Mouse (Mus musculus) heart, adult 2 months (tissue): ENCODE measurements around the gene Olfr1289. TPM values are rescaled to one million over a fixed set of nuclear protein-coding genes. Genes with fewer than 3 reads are reported as not detected.

Experiments used
- DNase-seq, 2 experiments: peaks; one replicate each; pipeline ENCODE4 v3.0.0; 2021
- H3K27ac ChIP-seq: fragments of 200-600 bp; 2 replicates; pipeline ENCODE4 v1.8.1; 2022
- H3K27me3 ChIP-seq: fragments of 200-500 bp; 2 replicates; pipeline ENCODE4 v1.6.1; 2012; ENCODE audit warnings: mild to moderate bottlenecking, low read length, inconsistent platforms, mixed read lengths; ENCODE audit not compliant: control insufficient read depth, insufficient read depth
- H3K36me3 ChIP-seq: fragments of 200-500 bp; 2 replicates; pipeline ENCODE4 v1.6.1; 2012; ENCODE audit warnings: low read length, inconsistent platforms; ENCODE audit not compliant: control insufficient read depth, insufficient read depth
- H3K4me1 ChIP-seq: fragments of 200-500 bp; 2 replicates; pipeline ENCODE4 v1.6.1; 2011; ENCODE audit warnings: low read length; ENCODE audit not compliant: control insufficient read depth, insufficient read depth
- H3K4me3 ChIP-seq: fragments of 200-600 bp; 2 replicates; pipeline ENCODE4 v1.8.1; 2022
- H3K79me2 ChIP-seq: fragments of 200-500 bp; replicated peaks from 2 replicates; pipeline ENCODE4 v1.6.1; 2012; ENCODE audit warnings: mild to moderate bottlenecking, inconsistent platforms, low read length, moderate library complexity, mixed read lengths; ENCODE audit not compliant: control insufficient read depth, insufficient read depth
- H3K9ac ChIP-seq: fragments of 200-500 bp; 2 replicates; pipeline ENCODE4 v1.6.1; 2012; ENCODE audit warnings: low read depth, mild to moderate bottlenecking, control low read depth, inconsistent platforms, low read length, mixed read lengths
- CTCF ChIP-seq: fragments of 200-600 bp; IDR thresholded peaks from 2 replicates; pipeline ENCODE4 v1.8.1; 2022; ENCODE audit warnings: antibody characterized with exemption, mild to moderate bottlenecking, moderate library complexity
- EP300 ChIP-seq: fragments of 200-500 bp; IDR thresholded peaks from 2 replicates; pipeline ENCODE4 v1.6.1; 2011; ENCODE audit warnings: low read depth, low read length, control low read depth; ENCODE audit not compliant: insufficient read depth
- POLR2A ChIP-seq: fragments of 200-500 bp; IDR thresholded peaks from 2 replicates; pipeline ENCODE4 v1.6.1; 2011; ENCODE audit warnings: mild to moderate bottlenecking, low read depth, low read length, control low read depth; ENCODE audit not compliant: insufficient read depth
- WGBS: fragments of 180-500 bp; shearing (Covaris S2); methylation state at CpG from one replicate; pipeline ENCODE4 v1.1.7; 2018; 5-methylcytosine and 5-hydroxymethylcytosine counted together
- intact Hi-C: fragments of 180-260 bp; cut with DNase I; formaldehyde crosslinking; loops from one replicate; pipeline ENCODE4 v1.15.1; 2025
- long read RNA-seq: library from polyadenylated mRNA; stranded (forward); transcript quantifications from one replicate; pipeline ENCODE4 v2.0.0, GENCODE M21; 2021
- polyA plus RNA-seq: library from polyadenylated mRNA; depleted of rRNA; stranded (reverse); fragments of >200 nt; gene quantifications from 2 replicates; pipeline ENCODE4 v1.2.3, GENCODE M21; 2012; rRNA removed
- total RNA-seq, 2 experiments: library from RNA; stranded (reverse); gene quantifications; 2 replicates each; pipeline ENCODE4 v1.2.3; 2021

The Olfr1289 gene
- not detected for total RNA-seq
- polyA plus RNA-seq = not detected in 2 replicates
- long read RNA-seq = 0 reads

DNA sequence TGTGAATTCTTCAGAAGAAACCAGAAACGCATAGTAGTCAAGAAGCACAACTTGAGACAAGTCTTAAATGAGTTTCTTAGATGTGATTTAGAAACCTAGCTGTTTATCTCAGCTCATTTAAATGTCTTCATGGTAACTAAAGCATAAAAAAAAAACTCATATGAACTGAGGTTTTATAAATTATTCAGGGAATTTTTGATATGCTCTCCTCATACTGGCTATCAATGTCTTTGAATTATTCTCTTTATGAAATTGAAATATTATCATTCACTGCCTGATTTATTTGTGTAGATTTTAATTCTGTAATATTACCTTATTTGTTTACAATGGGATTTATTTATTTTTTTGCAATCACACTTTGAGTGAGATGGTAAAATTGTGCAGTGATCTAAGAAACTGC is at the start of gene Olfr1289:
TSS of gene Olfr1289 (plus strand) at position 301 of the 400 bp plus-strand sequence.
- WGBS = 61% methylated on average over 1 of the region's 1 CpGs

DNA sequence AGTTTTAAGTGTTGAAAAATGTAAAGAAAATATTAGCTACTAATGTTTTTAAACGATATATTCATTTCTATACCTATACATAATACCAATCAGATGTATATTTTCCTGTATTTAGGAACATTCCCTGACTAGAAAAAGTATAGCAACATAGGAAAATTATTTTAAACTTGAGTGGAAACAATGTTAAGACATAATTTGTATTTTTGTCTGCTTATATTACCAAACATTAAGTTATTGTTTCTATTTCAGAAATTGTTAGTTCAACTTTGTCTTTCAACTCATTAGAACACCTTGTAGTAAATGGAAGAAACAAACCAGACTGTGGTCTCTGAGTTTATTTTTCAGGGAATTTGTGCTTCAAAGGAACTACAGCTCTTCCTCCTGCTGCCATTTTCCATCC is 31.8 kb upstream of the Olfr1289 start, which contains the start of gene Olfr1287:
TSS of gene Olfr1287 (plus strand) at position 301 of the 400 bp plus-strand sequence.
- no peaks in the 10 kb centered on the region for H3K79me2 ChIP-seq
- H3K27me3 ChIP-seq = no peaks in the 10 kb centered on the region
- TF ChIP-seq CTCF = no peak
- TF ChIP-seq EP300 = no peak
- no peak for TF ChIP-seq POLR2A
- no peak for DNase-seq
- intact Hi-C loops = no loop called here
- H3K9ac ChIP-seq = no peak within 1 kb of the TSS
- no peaks in the 10 kb centered on the region for H3K36me3 ChIP-seq
- H3K4me1 ChIP-seq = no peaks in the 10 kb centered on the region
- H3K4me3 ChIP-seq = no peak within 1 kb of the TSS
- WGBS = 58% methylated on average over 1 of the region's 1 CpGs
- H3K27ac ChIP-seq = no peak within 1 kb of the TSS

More for the DNA sequence above, at the start of gene Olfr1289:
- TF ChIP-seq CTCF (no peak), EP300 (no peak), POLR2A (no peak)
- Histone ChIP-seq H3K79me2 (no peaks in the 10 kb centered on the region), H3K27ac (no peak within 1 kb of the TSS), H3K4me1 (no peaks in the 10 kb centered on the region), H3K27me3 (no peaks in the 10 kb centered on the region), H3K9ac (no peak within 1 kb of the TSS), H3K36me3 (no peaks in the 10 kb centered on the region), H3K4me3 (no peak within 1 kb of the TSS)
- no peak for DNase-seq
- intact Hi-C loops = no loop called here

DNA sequence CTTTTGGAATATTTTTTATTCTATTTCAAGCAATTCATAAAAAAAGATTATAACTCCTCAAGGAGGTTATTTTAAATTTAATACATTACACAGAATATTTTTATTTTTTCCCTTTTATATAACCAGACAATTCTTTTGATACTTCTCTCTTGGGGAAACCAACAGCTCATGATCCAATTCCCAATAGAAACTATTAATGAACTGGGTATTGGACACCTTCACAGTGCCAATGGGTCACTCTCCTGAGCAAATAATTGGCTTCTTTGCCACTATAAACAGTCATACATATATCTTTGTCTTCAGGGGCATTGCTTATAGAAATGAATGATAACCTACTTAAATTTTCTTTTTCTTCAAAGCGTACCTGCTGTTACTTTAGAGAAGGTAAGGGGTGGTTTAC is 6.8 kb upstream of the Olfr1289 start, which contains the start of gene Olfr1288:
TSS of gene Olfr1288 (plus strand) at position 301 of the 400 bp plus-strand sequence.
- no peaks in the 10 kb centered on the region for H3K4me1 ChIP-seq
- no peak within 1 kb of the TSS for H3K9ac ChIP-seq
- TF ChIP-seq EP300 (no peak), CTCF (no peak), POLR2A (no peak)
- 84% methylated on average over 1 of the region's 1 CpGs for WGBS
- no peak within 1 kb of the TSS for H3K27ac ChIP-seq
- no peak for DNase-seq
- intact Hi-C loops = no loop called here
- no peak within 1 kb of the TSS for H3K4me3 ChIP-seq
- H3K27me3 ChIP-seq = no peaks in the 10 kb centered on the region
- H3K79me2 ChIP-seq = no peaks in the 10 kb centered on the region
- no peaks in the 10 kb centered on the region for H3K36me3 ChIP-seq

DNA sequence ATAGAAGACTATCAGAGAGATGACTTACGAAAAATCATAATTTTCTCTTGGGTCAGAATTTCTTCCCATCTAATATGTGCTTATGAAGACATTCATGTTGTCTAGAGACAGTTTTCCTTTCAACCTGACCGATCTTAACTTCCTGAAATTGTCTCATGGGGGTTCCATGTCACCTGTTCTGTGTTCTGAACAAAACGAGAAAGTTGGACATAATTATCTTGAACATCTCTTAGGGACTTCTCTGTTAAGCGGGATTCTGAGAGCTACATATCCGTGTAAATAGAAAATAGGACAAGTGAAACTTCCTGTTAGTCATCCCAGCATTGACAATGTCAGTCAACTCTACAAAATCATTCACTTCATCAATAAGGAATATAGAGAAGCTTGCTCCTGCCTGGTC is 13.1 kb downstream of the Olfr1289 start, which contains the start of gene Olfr1290:
TSS of gene Olfr1290 (minus strand) at position 101 of the 400 bp plus-strand sequence.
- no peak for DNase-seq
- Histone ChIP-seq H3K79me2 (no peaks in the 10 kb centered on the region), H3K9ac (no peak within 1 kb of the TSS), H3K27me3 (no peaks in the 10 kb centered on the region), H3K27ac (no peak within 1 kb of the TSS), H3K36me3 (no peaks in the 10 kb centered on the region), H3K4me3 (no peak within 1 kb of the TSS), H3K4me1 (no peaks in the 10 kb centered on the region)
- TF ChIP-seq EP300 (no peak), CTCF (no peak), POLR2A (no peak)
- intact Hi-C loops = no loop called here
- WGBS = 59% methylated on average over 5 of the region's 5 CpGs

DNA sequence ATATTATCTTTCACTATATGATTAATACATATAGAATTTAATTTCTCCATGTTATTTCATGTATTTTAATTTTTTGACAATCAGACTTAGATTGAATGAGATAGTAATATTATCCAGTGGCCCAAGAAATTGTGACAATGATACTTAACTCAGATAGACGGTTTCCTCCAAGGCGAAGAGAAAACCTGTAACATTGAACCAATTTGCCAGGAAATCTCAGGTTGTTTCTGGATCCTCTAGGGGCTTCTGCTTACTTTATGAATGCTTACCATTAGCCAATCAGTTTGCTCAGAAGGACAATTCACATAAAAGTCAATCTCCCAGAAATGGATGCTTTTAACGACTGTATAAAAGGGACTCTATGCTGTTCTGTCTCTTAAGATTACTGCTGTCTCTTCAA is 16.3 kb downstream of the Olfr1289 start, which contains the start of gene Olfr1291-ps1:
TSS of gene Olfr1291-ps1 (plus strand) at position 301 of the 400 bp plus-strand sequence.
- no peaks in the 10 kb centered on the region for H3K27me3 ChIP-seq
- 76% methylated on average over 3 of the region's 3 CpGs for WGBS
- TF ChIP-seq CTCF (no peak), EP300 (no peak), POLR2A (no peak)
- no peaks in the 10 kb centered on the region for H3K79me2 ChIP-seq
- intact Hi-C loops = no loop called here
- no peaks in the 10 kb centered on the region for H3K36me3 ChIP-seq
- H3K9ac ChIP-seq = no peak within 1 kb of the TSS
- no peak within 1 kb of the TSS for H3K4me3 ChIP-seq
- no peak for DNase-seq
- H3K27ac ChIP-seq = no peak within 1 kb of the TSS
- no peaks in the 10 kb centered on the region for H3K4me1 ChIP-seq

DNA sequence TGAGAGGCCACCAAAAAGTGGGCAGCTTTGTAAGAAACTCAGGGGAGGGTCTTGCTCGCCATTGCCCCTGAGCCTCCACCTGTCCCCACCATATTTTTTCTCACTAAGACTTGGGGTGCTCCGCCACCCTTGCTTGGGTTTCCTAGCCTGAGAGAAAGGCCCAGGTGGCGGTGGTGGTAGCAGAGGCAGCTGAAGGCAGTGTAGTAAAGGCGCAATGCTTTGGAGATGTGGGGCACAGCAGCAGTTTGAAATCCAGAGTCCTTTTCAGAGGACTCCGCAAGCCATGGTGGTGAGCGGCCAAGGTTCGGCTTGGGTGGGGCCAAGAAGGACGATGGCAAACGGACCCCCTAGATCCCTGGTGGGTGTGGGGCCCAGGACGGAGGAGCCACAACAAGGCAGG is 36.8 kb downstream of the Olfr1289 start:
- Histone ChIP-seq H3K4me1 (no peaks in the 10 kb centered on the region), H3K36me3 (no peaks in the 10 kb centered on the region), H3K4me3 (no peak overlapping the region), H3K9ac (no peak overlapping the region), H3K27me3 (no peaks in the 10 kb centered on the region), H3K79me2 (no peaks in the 10 kb centered on the region), H3K27ac (no peak overlapping the region)
- intact Hi-C loops = no loop called here
- 79% methylated on average over 10 of the region's 10 CpGs for WGBS
- DNase-seq = no peak
- no peak for TF ChIP-seq CTCF
- no peak for TF ChIP-seq EP300
- no peak for TF ChIP-seq POLR2A
